Mouse (Mus musculus): Measurements from ENCODE around the gene Dnah2.
A peak's percentile ranks its signal among the peaks of the same experiment; 100 is the strongest.

Gene Dnah2

DNA sequence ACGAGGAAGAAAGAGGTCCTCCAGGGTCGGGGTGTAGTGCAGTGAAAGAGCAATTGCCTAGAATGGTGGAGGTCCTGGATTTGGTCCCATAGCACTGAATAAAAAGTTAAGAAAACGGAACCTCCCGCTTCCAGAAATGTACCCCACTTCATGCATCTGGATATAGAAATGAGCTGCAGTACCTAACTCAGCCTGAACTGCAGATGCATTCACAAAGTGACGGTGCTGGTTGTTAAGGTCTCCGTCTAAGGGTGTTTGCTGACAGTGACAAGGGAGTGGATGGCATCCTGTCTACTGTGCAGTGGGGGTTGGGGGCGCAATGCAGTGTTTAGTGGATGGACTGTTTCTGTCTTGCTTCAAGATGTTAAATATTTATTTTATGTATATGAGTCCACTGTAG is 162.2 kb downstream of the Dnah2 start:
- no peak for DNase-seq

DNA sequence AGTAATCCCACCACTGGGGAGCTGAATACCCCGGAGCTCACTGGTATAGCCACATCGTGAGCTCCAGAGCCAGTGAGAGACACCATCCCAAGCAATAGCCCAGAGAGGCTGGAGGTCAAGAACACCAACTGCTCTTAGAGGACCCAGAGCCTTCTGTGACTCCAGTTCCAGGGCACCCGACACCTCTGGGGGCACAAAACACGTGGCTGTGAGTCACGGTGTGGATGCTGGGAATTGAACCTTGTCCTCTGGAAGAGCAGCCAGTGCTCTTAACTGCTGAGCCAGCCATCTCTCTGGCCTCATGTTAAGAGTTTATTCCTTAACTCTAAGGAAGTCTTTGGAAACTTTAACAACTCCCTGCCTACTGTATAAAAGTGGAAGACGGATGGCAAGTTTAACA is 163.9 kb downstream of the Dnah2 start:
- DNase-seq = no peak

DNA sequence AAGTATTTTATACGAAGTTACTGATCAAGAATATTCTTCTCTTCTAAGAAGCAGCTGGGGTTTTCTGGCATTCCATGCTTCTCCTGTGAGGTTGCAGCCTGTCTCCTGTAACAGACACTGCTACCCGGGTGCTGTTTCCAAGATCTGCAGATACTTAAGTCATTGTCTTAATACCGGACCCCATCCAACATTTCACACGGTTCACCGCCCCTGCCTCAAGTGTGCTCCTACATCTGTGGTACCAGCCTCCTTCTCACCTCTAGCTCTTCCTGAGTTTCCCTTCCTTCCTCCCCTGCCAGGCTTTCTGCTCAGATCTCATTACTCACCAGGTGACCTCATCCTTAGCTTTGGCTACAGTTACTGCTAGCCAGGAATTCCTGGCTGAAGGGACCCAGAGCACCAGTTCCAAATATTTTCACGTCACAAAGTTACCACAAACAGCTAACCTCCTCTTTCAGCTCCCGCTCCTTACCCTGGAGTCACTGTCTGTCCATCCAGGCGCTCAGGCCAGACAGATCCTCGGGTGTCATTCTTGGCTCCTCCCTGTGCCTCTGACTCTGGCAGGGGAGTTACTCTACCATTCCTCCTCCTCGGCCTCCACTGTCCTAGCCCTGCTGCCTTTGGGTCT is 166.3 kb downstream of the Dnah2 start:
- no peak for DNase-seq

DNA sequence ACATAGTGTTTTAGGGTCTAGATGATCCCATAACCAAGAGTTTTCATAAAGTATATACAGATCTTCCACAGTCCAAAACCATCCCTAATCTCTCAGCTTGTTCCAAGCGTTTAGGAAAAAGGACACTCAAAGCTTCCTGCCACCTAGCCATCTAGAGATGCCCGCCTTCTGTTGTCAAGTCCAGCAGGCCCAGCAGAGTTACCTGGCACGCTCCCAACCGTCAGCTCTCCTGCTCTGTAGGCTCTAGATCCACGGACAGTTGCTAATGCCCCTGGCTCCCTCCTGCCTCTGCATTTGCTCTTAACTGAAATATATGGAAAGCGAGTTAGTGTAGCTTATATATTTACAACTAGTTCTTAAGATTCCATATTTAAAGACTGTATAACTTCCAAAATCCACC is 167.6 kb downstream of the Dnah2 start:
- no peak for DNase-seq

DNA sequence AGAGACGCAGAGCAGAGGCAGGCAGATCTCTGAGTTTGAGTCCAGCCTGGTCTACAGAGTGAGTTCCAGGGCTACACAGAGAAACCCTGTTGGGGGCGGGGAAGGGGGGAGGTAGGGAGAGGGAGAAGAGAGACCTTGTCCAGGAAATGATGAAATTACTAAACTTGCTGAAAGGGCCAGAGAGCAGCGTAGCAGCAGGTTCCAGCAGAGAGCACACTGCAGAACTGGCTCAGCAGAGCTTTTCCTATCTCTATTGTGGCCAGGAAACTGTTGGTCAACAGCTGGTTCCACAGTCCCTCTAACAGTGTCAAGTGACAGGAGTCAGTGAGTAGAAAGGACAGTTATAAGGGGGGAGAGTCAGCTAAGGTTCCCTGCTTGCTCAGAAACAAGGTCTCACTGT is 169.3 kb downstream of the Dnah2 start:
- no peak for DNase-seq

DNA sequence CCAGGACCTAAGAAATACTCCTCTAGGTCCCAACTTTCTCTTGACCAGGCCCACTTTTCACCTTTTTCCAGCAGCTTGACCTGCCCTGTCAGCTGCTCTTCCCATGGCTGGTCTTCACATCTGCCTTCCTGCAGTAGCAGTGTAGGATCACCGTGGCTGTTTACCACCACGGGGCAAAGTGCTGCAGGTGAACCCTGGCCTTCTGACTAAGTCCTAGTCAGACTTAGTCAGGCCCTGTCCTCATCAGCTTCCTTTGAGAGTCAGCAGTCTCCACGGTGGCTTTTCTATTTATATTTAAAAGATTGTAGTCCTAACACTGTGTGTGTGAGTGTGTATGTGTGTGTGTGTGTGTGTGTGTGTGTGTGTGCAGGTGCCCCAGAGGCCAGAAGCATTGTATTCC is 171.1 kb downstream of the Dnah2 start:
- DNase-seq = no peak

DNA sequence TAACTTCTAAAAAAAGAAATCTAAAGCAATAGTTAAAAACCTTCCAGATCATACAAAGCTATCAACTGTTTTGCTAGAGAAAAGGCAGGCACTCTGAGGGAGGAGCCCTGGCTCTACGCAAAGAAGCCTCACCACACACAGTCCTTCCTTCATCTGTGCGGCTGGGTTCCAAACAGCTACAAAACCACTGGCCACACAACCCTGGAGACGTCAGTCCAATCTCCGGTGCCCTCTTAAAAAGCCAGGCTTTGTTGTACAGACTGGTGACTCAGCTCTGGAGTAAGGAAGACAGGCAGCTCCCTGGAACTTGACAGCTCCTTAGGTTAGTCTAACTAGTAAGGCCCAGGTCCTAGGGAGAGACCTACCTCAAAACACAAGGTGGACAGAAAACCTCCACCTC is 173.3 kb downstream of the Dnah2 start:
- DNase-seq = no peak

DNA sequence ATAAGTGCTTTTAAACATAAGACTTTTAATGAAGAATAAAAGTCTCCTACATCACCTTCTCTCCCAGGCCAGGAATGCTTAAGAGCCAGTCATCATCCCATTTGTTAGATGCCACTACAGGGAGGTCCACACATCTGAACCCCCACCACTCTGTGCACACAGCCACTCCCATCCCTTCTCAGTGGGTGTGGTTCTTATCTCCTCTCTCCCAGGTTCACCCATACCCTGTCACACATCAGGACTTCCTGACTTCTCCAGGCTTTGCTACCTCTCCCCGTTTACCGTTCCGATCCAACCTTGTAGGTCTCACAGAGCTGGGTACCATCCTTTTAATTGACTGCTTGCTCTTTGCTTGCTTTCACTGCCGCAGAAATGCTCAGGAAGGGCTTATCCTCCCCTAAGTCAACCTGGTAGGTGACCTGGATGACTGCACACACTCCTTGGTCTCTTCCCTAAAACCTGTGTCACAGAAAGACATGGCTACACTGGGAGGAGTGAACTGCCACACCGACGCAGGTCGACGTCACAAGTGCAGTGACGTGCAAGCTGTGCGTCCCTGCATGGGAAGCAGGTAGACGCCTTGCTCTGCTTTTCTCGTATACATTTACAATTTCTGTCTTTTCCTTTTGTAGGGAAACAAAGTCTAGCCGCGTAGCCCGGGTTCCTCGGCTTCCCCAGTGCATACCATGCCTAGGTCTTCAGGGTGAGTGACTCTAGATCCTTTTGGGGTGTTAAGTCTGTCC is 175.5 kb downstream of the Dnah2 start:
- no peak for DNase-seq

DNA sequence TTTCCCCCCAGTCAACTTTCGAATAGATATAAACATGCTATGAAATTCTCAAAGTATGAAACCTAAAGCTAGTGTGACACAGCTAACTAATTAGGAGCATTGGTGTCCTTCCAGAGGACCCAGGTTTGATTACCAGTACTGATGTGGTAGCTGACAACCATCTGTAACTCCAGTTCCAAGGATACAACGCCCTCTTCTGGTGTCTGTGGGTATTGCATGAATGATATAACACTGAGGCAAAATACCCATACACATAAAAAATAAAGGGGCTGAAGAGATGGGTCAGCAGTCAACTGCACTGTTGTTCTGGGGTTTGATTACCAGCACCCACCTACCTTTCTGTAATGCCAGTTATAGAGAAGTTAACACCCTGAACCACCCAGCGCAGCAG is 176.1 kb downstream of the Dnah2 start:
- DNase-seq = peak; percentile 23

DNA sequence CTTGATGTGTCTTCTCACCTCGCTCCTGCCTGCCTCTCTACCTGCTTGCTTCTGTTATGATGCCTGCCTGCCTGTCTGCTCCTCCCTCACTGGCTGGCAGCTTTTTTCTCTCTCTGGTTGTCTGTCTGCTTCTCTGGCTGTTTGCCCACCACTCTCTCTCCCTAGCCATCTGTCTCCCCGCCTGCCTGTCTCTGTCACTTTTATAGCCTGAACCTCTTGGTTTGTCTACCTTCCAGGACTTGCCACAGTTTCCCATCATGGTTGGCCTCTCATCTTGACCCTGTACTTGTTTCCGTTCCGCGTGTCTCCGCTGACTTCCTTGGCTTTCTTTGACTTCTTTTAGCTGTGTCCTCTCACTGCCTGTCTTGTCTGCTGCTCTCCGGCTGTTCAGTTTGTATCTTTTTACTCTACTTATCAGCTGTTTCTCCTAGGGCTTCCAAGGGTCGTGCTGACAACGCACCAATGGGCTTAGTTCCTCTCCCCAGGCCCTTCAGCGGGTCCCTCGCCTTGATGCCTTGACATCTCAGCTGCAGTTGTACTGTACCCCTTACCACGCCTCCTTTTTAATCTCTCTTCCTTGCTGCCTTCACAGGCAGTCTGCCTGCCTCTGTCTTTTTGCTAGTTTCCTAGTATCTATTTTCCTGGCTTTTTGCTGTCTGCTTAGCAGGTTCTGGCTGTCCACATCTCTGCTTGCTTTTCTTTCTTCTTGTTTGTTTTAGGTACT is 176.7 kb downstream of the Dnah2 start:
- DNase-seq = peak; percentile 19

DNA sequence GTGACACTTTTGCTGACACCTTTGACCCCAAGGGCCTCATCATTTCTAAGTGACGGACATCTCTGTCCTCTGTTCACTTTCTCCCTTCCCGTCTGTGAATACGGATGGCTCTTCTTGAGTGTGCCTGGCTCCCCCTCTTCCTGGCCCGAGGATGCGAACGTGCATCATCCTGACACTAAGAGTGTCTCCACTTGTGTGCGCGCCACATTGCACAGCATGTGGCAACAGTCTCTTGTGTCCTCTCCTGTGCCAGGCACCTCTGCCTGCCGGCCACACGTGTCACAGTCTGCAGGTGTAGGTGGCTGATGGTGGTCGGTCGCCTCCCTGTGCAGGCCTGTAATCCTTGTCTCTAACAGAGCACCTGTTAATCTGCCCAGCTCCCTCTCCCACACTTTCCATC is 177.3 kb downstream of the Dnah2 start:
- no peak for DNase-seq

DNA sequence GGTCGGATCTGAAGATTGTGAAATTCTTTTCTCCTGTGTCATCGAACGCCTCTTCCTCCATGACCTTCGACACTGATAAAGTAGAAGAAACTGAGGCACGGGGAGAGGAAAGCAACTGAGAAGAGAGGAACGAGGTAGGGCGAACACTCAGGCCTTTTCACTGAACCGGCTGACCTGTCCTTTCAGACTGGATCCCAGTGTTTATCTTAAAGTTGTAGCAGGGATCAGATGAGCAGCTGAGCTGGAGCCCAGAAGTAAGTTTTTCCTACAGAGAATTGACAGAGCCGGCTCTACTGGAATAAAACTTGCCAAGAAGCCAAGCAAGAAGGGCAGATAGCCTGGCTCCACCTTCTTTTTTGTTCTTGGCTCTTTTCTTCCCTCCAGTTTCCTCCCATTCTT is 178.1 kb downstream of the Dnah2 start:
- no peak for DNase-seq
